Mouse (Mus musculus) liver, postnatal 0 days (tissue): Measurements from ENCODE around the gene Olfr1242.

Source experiments
- CTCF ChIP-seq: sonication (generic); IDR thresholded peaks from 2 replicates; pipeline ENCODE4 v1.5.1; 2016; ENCODE audit warnings: antibody characterized with exemption, low read depth
- EP300 ChIP-seq: IDR thresholded peaks from 2 replicates; pipeline ENCODE4 v1.6.1; 2016; ENCODE audit warnings: antibody characterized with exemption, low read depth, mild to moderate bottlenecking

GRCm38 (mm10) chr2:89531387-89531786 lies 33.3 kb upstream of the Olfr1242 start, which contains the start of gene Olfr1243:
- TF ChIP-seq CTCF (no peak), EP300 (no peak)
